Mouse (Mus musculus) forebrain, embryonic 12.5 days (tissue): Measurements from ENCODE around the gene Slc7a11. TPM values are rescaled to one million over a fixed set of nuclear protein-coding genes. Genes with fewer than 3 reads are reported as not detected.
A peak's percentile ranks its signal among the peaks of the same experiment; 100 is the strongest.

Source experiments
- ATAC-seq: fragments of 200-750 bp; cut with Nextera tagmentation; 2 replicates; pipeline ENCODE4 v1.8.0; 2017; ENCODE audit warnings: moderate TSS enrichment; ENCODE audit not compliant: low FRiP score
- H3K27ac ChIP-seq: fragments of 300-500 bp; sonication (generic); 2 replicates; pipeline ENCODE4 v1.5.1; 2016; ENCODE audit warnings: mild to moderate bottlenecking
- H3K27me3 ChIP-seq: fragments of 300-500 bp; sonication (generic); 2 replicates; pipeline ENCODE4 v1.6.1; 2016; ENCODE audit warnings: mild to moderate bottlenecking
- H3K36me3 ChIP-seq: fragments of 300-500 bp; sonication (generic); replicated peaks from 2 replicates; pipeline ENCODE4 v1.6.1; 2016; ENCODE audit warnings: mild to moderate bottlenecking
- H3K4me1 ChIP-seq: fragments of 300-500 bp; sonication (generic); 2 replicates; pipeline ENCODE4 v1.6.1; 2016
- H3K4me2 ChIP-seq: fragments of 300-500 bp; sonication (generic); 2 replicates; pipeline ENCODE4 v1.6.1; 2016; ENCODE audit warnings: mild to moderate bottlenecking, moderate library complexity
- H3K4me3 ChIP-seq: fragments of 300-500 bp; sonication (generic); replicated peaks from 2 replicates; pipeline ENCODE4 v1.5.1; 2016; ENCODE audit warnings: mild to moderate bottlenecking
- H3K9ac ChIP-seq: fragments of 300-500 bp; sonication (generic); 2 replicates; pipeline ENCODE4 v1.6.1; 2016; ENCODE audit warnings: mild to moderate bottlenecking
- H3K9me3 ChIP-seq: fragments of 300-500 bp; sonication (generic); 2 replicates; pipeline ENCODE4 v1.6.1; 2016
- WGBS: fragments of 180-500 bp; shearing (Covaris S2); methylation state at CpG from one replicate; pipeline ENCODE4 v1.1.7; 2016; 5-methylcytosine and 5-hydroxymethylcytosine counted together
- polyA plus RNA-seq: library from polyadenylated mRNA; unstranded; fragments of >200 nt; fragmentation: Nextera tagmentation; extraction: Ambion mirVana; gene quantifications from 2 replicates; pipeline ENCODE4 v1.2.1, GENCODE M21; 2016

Slc7a11 gene
- polyA plus RNA-seq, 1 experiment from 2014 or later = 2.3 TPM

DNA sequence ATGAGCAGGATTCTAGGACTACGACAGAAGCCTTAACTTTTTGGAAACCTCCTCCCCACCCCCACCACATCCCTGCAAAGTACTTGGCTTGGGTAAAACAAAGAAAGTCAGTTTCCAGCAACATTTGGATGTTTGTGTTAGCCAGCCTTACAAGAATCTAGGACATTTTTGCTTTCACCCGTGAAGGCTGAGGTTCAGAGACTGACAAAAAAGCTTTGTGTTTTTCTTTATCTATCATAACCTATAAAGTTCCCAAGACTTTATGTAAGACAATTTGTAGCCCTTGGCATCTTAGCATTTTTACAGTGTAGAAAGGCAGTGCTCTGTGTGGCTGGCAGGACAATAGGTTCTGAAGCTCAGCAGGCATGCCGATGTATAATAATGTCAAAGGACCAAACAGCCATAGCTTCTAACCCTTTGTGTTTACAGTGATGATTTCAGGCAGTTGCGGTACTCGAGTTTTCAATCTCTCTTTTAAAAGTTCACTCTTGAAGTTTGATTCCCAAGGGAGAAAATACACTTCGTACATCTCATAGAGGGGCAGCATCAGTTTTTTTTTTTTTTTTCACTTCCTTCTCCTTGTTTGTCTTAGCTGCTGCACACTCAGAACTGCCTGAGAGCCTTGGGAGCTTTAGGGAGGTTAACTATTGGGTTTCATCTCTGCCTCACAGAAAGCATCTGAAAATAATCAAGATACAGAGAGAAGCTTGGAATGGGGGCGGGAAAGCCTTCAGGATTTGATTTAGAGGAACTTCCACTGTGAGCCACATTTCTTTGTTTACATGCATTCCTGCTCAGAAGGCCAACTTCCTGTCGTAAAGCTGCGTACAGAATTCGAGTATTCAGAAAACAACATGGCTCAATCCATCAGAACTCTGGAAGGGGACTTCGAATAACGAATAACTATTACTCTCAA, 534.7 kb downstream of the Slc7a11 start:
- H3K9ac ChIP-seq = no peak overlapping the region
- H3K4me3 ChIP-seq = no peak overlapping the region
- 0 out of 2 replicates have a peak, but pooled peaks cover 5% of the 10 kb centered on the region for H3K4me1 ChIP-seq
- H3K9me3 ChIP-seq = no peaks in the 10 kb centered on the region
- no peaks in the 10 kb centered on the region for H3K36me3 ChIP-seq
- H3K27me3 ChIP-seq = no peaks in the 10 kb centered on the region
- WGBS = 64% methylated on average over 12 of the region's 12 CpGs
- H3K4me2 ChIP-seq = no peak overlapping the region
- ATAC-seq = no peak
- no peak overlapping the region for H3K27ac ChIP-seq

DNA sequence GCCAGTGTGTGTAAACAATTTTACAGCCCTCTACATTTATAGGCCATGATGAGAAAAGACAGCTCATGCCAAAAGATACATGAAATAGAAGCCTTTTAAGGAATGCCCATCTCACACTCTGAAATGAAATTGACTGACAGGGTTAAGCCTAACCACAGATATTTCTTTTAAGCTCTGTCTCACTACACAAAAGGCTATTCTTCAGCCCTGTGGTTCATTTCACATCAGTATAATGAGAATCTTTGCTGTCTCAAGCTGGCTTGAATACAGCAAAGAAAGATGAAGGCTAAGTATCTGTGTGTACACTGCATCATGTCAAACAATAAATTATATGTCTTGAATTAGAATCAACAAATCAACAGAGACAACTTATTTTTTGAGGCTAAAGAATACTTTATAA, 549.5 kb downstream of the Slc7a11 start:
- no peak overlapping the region for H3K4me3 ChIP-seq
- H3K27me3 ChIP-seq = no peaks in the 10 kb centered on the region
- peaks cover 2% of the 10 kb centered on the region; the same call in 1 of the 2 replicates for H3K4me1 ChIP-seq
- H3K9me3 ChIP-seq = no peaks in the 10 kb centered on the region
- no peaks in the 10 kb centered on the region for H3K36me3 ChIP-seq
- H3K27ac ChIP-seq = no peak overlapping the region
- no peak overlapping the region for H3K4me2 ChIP-seq
- H3K9ac ChIP-seq = no peak overlapping the region
- ATAC-seq = 0 out of 2 replicates have a peak, but pooled peaks have one; percentile 30

DNA sequence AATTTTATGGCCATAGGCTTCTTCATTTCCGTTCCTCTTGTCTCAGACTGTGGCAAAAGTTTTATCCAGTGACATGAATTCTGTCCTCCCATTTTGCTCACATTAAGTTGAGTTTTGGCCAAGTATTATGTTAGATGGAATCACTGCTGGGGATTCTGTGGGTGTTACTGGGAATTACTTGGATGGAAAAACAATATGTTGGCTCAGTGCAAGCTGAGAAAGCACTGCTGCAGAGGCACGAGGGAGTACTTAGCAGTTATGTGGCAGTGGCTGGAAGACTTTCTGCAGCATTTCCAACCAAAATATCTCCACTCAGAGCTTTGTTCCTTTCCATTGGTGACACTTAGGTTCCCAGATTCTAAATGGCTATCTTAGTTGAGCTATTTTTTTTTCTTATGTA, 556.1 kb downstream of the Slc7a11 start:
- no peak overlapping the region for H3K4me3 ChIP-seq
- H3K4me2 ChIP-seq = no peak overlapping the region
- no peak overlapping the region for H3K27ac ChIP-seq
- H3K4me1 ChIP-seq = peaks cover 13% of the 10 kb centered on the region
- 60% methylated on average over 2 of the region's 2 CpGs for WGBS
- no peaks in the 10 kb centered on the region for H3K9me3 ChIP-seq
- no peak for ATAC-seq
- no peak overlapping the region for H3K9ac ChIP-seq
- no peaks in the 10 kb centered on the region for H3K36me3 ChIP-seq
- 0 out of 2 replicates have a peak, but pooled peaks cover 3% of the 10 kb centered on the region for H3K27me3 ChIP-seq

DNA sequence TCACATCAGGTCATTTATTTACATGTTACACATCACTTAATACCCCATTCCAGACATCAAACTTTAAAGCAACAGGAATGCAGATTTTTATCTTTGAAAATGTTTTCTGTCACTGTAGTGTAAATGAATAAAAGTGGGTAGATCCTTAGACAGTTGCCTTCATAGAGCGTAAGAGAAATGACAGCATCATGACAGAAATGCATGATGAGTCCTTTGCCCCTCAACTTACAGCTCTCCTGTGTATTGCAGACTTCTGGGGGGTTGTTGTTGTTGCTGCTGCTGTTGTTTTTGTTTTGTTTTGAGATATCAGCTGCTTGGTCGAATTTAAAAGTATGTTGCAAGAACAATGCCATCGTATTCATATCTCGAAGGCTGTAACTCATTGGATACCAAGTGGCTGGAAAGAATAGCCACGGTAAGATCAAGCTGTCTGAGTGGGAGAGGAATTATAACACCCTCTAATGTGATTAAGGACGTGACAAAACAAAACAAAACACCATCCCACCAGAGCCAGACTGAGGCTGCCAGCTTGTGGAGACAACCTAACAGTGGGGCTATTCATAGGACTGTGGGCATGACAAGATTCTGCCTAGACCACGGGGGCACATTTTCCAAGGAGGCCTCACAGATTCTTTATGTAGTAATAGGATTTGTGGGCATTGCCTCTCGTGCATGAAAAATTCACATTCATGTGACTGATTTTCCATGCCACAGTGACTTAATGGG, 557.0 kb downstream of the Slc7a11 start:
- Histone ChIP-seq H3K4me1 (peaks cover 13% of the 10 kb centered on the region), H3K9ac (no peak overlapping the region), H3K9me3 (no peaks in the 10 kb centered on the region), H3K4me2 (peak overlapping the region; percentile 6; the same call in 1 of the 2 replicates), H3K27me3 (0 out of 2 replicates have a peak, but pooled peaks cover 3% of the 10 kb centered on the region), H3K36me3 (no peaks in the 10 kb centered on the region), H3K27ac (0 out of 2 replicates have a peak overlapping the region, but pooled peaks have one; percentile 31), H3K4me3 (no peak overlapping the region)
- peak; percentile 92 for ATAC-seq
- WGBS = 18% methylated on average over 8 of the region's 8 CpGs

DNA sequence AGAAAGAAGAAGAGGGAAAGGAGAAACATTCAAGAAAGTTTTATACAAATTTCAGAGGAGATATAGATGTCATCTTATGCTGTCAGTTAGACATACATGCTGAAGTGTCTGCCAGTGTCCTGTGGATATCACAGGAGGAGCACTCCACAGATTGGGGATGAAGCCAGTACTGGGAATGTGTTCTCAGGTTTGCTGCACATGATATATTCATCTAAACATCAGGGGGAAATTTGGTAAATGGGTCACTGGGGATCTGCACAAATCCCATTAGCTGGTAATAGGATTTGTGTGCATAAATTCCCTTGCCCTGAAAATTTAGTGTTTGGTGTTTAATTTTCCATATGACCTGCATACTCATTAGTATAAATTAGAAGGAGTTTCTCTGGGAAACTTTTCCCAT, 562.9 kb downstream of the Slc7a11 start:
- no peak overlapping the region for H3K27ac ChIP-seq
- no peak for ATAC-seq
- 0 out of 2 replicates have a peak, but pooled peaks cover 4% of the 10 kb centered on the region for H3K4me1 ChIP-seq
- H3K9ac ChIP-seq = no peak overlapping the region
- H3K27me3 ChIP-seq = 0 out of 2 replicates have a peak, but pooled peaks cover 3% of the 10 kb centered on the region
- no peak overlapping the region for H3K4me2 ChIP-seq
- no peak overlapping the region for H3K4me3 ChIP-seq
- no peaks in the 10 kb centered on the region for H3K36me3 ChIP-seq
- no peaks in the 10 kb centered on the region for H3K9me3 ChIP-seq

DNA sequence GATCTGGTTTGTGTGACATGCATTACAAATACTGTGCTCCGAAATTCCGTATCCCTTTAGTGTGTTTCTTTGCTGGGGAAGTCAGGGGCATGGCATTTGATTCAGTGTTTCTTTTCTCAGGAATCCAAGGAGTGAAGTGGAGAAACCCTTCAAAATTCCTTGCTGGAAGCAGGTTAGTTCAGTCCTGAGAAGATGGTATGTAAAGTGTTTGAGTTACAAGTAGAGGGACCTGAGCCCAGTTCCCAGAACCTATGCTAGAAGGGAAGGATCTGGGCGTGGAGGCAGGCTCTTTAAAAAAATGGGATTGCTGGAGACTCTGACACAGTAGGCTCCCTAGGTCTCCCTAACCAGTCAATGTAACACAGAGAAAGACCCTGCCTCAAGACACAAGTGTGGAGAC, 572.6 kb downstream of the Slc7a11 start:
- H3K4me3 ChIP-seq = no peak overlapping the region
- no peak overlapping the region for H3K9ac ChIP-seq
- no peak overlapping the region for H3K4me2 ChIP-seq
- H3K27ac ChIP-seq = no peak overlapping the region
- no peak for ATAC-seq
- H3K9me3 ChIP-seq = no peaks in the 10 kb centered on the region
- peaks cover 6% of the 10 kb centered on the region; the same call in 1 of the 2 replicates for H3K27me3 ChIP-seq
- H3K4me1 ChIP-seq = peaks cover 28% of the 10 kb centered on the region
- no peaks in the 10 kb centered on the region for H3K36me3 ChIP-seq
- WGBS = 74% methylated on average over 3 of the region's 3 CpGs

DNA sequence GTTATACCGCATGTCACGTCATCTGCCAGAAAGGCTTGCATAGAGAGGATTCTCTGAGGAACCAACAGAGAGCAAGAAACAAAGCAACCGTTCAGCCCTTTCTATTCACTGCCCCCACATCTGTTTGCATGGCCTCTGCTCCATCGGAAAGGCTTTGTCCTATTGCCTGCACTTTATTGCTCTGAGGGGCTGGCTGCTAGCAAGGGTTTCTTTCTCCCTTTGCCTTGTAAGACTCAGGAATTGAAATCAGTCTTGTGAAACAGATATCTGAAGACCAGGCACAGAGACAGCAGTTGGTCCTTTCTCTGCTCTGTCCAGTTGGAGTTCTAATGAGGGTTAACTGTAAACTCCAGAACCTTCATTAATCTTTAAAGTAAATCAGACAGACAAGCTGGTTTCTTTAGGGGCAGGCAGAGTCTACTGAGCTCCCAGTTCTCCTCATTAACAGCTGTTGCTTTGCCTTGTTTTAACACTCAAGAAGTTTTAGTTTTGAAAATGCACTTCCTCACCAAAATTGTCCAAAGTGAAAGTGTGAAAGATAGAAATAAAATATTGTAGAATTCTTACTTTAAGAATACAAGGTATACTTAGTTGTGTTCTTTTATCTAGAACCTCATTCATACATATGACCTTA, 575.3 kb downstream of the Slc7a11 start:
- 2% methylated on average over 4 of the region's 4 CpGs for WGBS
- Histone ChIP-seq H3K4me2 (peak overlapping the region; percentile 1; the same call in 1 of the 2 replicates), H3K4me3 (no peak overlapping the region), H3K36me3 (no peaks in the 10 kb centered on the region), H3K27ac (peak overlapping the region; percentile 66), H3K9me3 (no peaks in the 10 kb centered on the region), H3K4me1 (peaks cover 27% of the 10 kb centered on the region), H3K9ac (no peak overlapping the region), H3K27me3 (peaks cover 6% of the 10 kb centered on the region; the same call in 1 of the 2 replicates)
- ATAC-seq = peak; percentile 53; the same call in 1 of the 2 replicates

DNA sequence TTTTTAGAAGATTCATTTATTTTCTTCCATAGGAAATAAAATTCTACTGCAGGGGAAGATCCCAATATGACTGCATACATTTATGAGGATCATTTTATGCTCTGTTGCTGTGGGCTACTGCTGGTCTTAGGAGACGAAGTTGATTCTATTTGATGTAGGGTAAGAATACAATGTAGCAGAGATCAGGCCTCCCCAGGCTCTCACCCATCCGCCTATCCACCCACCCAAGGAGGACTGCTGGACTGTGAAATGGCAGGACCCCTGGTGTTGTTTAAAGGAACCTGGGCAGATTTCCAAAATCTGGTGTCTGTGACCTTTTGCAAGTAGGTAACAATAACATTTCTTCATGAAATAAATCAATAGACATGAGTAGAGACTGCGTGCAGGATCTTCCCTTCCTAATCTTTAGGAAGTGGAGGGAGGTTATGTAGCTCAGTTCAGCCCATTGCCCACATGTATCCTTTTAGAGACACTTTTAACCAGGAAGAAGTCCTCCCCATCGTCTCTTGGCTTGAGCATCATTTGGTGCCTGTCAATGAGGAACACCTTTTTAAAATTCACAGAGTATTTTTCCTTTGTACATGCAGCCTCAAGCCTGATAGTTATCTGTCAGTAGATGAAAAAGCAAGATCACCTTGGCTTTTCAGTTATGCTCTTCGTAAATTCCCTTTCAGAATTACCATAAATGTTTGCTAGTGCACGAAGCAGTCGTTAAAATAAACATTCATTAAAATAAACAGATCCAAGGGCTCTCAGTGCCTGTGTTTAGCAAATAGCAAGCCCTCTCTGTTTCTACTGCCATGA, 576.1 kb downstream of the Slc7a11 start:
- 31% methylated on average over 7 of the region's 7 CpGs for WGBS
- H3K4me1 ChIP-seq = peaks cover 27% of the 10 kb centered on the region
- no peak overlapping the region for H3K9ac ChIP-seq

DNA sequence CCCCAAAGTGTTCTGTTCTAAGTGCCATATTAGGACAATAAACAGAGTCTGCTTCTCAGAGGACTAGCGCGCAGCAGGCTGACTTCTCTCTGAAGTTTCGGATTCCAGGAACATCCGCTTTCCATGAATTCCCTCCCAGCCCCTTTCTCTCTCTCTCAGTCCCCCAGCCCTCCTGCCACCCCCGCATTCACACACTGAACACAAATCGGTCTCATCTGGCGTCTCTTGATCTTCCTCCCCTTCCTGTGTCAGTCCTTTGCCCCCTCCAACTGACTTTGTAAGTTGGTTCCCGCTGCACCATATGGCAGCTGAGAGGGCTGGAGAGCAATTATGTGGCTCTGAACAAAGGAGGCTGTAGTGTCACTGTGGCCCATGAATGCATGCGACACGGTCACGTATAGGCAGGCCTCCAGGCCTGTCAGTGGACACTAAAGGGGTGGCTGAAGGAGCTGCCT, 577.3 kb downstream of the Slc7a11 start:
- H3K4me2 ChIP-seq = peak overlapping the region; percentile 36
- WGBS = 9% methylated on average over 11 of the region's 11 CpGs
- no peak overlapping the region for H3K4me3 ChIP-seq
- H3K27ac ChIP-seq = peak overlapping the region; percentile 57; the same call in 1 of the 2 replicates
- peaks cover 27% of the 10 kb centered on the region for H3K4me1 ChIP-seq
- no peaks in the 10 kb centered on the region for H3K9me3 ChIP-seq
- H3K9ac ChIP-seq = no peak overlapping the region
- H3K27me3 ChIP-seq = peaks cover 4% of the 10 kb centered on the region; the same call in 1 of the 2 replicates
- ATAC-seq = peak; percentile 84
- no peaks in the 10 kb centered on the region for H3K36me3 ChIP-seq

More for the DNA sequence above, 576.1 kb downstream of the Slc7a11 start:
- peaks cover 6% of the 10 kb centered on the region; the same call in 1 of the 2 replicates for H3K27me3 ChIP-seq
- no peak for ATAC-seq
- H3K4me3 ChIP-seq = no peak overlapping the region
- H3K27ac ChIP-seq = peak overlapping the region; percentile 66; the same call in 1 of the 2 replicates
- H3K4me2 ChIP-seq = peak overlapping the region; percentile 1; the same call in 1 of the 2 replicates
- H3K36me3 ChIP-seq = no peaks in the 10 kb centered on the region
- H3K9me3 ChIP-seq = no peaks in the 10 kb centered on the region

DNA sequence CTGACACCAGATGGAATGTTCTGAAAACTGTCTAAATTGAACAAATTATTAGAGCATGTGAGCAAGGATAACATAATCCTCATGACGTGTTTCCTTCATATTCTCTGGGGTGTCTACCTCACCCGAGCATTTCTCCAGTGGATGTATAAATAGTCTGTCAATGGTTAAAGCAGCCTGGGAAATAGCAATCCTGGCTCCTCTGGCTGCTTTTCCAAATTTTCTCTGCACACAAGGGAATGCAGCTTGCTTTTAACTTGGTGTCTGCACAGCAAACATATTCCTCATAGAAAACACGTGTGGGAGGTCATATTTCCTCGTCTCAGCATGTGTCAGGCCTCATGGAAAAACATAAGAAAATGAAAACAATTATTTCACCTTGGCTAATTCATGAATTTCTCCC, 586.6 kb downstream of the Slc7a11 start:
- Histone ChIP-seq H3K9me3 (no peaks in the 10 kb centered on the region), H3K9ac (no peak overlapping the region), H3K36me3 (no peaks in the 10 kb centered on the region), H3K4me3 (no peak overlapping the region), H3K27me3 (no peaks in the 10 kb centered on the region), H3K4me1 (no peaks in the 10 kb centered on the region), H3K27ac (no peak overlapping the region), H3K4me2 (no peak overlapping the region)
- no peak for ATAC-seq
- WGBS = 71% methylated on average over 4 of the region's 4 CpGs

DNA sequence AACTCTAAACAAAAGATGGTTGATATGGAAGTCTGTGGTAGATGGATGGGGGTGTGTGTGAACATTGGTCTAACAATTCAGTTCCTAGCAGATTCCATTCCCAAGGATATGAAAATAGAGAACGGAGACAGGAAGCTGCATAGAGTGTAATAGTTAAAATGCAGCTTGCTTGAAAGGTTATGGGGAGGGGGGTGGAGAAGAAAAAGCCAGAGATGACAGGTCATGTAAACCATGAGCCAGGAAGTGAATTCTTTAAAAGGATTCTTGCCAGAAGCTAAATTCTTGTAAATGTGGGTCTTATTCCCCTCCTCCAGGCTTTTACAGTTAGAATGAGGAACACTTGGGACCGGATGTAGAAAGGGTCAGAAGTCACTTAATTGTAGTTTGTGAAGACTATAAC, 589.1 kb downstream of the Slc7a11 start:
- no peak for ATAC-seq
- no peak overlapping the region for H3K4me3 ChIP-seq
- no peaks in the 10 kb centered on the region for H3K27me3 ChIP-seq
- H3K9me3 ChIP-seq = no peaks in the 10 kb centered on the region
- no peak overlapping the region for H3K4me2 ChIP-seq
- no peaks in the 10 kb centered on the region for H3K36me3 ChIP-seq
- no peaks in the 10 kb centered on the region for H3K4me1 ChIP-seq
- H3K27ac ChIP-seq = no peak overlapping the region
- 76% methylated on average over 2 of the region's 2 CpGs for WGBS
- no peak overlapping the region for H3K9ac ChIP-seq
